Mouse (Mus musculus): ENCODE results near the gene Fcrl6.

DNA sequence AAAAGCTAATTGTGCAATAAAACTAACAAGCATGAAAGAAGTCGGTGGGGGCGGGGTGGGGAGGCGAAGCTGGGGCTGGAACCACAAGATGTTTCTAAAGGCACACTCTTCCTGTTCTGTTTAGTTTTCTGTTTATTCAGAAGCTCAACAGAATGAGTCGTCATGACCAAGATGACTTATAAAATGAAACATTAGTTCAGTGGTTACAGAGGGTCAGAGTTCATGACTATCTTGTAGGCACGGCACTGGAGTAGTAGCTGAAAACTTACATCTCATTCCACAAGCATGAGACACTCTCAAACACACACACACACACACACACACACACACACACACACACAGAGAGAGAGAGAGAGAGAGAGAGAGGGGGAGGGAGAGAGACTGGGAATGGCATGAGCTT, 33.9 kb upstream of the Fcrl6 start:
- TF ChIP-seq POLR2A (IDR thresholded peaks at IDR 0.05; ENCODE audit: extremely low read depth, insufficient read depth, low read length) (no peak), CTCF (IDR thresholded peaks at IDR 0.05; ENCODE audit: extremely low read depth, insufficient read depth, low read length) (no peak)
